Mouse (Mus musculus) neutrophil, adult 59 days (primary cell): ENCODE measurements around the gene Trim80. TPM values are rescaled to one million over a fixed set of nuclear protein-coding genes. Genes with fewer than 3 reads are reported as not detected.

Source experiments
- total RNA-seq, 2 experiments: library from RNA; stranded (reverse); gene quantifications; 1 replicate in 1 of 2; 2 replicates in 1 of 2; pipeline ENCODE4 v1.2.4; 2023

The Trim80 gene
- total RNA-seq: not detected

DNA sequence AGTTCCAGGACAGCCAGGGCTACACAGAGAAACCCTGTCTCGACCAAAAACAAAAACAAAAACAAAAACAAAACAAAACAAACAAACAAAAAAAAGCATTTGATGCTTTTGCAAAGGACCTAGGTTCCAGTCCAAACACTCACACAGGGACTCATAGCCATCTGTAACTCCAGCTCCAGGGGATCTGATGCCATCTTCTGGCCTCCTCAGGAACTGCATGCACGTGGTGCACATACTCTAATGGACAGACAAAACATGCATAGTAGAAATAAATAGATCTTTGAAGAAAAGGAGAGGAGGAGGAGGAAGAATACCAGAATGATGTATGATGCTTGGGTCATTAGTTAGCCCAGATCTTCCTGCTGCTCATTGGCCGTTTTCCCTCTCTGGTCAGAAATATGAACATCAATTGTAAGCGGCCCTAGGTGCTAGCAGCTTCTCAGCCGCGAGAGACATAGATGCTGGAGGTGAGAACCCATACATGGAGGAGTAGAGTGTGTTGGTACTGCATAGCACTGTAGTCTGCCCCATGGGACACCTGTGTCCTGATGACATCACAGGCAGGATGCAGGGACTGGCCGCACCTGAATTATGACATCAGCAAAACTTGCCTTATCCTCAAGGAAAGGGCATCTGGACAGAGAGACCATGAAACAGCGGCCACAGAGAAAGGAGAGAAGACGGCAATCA, at the start of gene Trim80:
Gene Trim80 (plus strand): TSS at position 640 of the 690 bp plus-strand sequence.

DNA sequence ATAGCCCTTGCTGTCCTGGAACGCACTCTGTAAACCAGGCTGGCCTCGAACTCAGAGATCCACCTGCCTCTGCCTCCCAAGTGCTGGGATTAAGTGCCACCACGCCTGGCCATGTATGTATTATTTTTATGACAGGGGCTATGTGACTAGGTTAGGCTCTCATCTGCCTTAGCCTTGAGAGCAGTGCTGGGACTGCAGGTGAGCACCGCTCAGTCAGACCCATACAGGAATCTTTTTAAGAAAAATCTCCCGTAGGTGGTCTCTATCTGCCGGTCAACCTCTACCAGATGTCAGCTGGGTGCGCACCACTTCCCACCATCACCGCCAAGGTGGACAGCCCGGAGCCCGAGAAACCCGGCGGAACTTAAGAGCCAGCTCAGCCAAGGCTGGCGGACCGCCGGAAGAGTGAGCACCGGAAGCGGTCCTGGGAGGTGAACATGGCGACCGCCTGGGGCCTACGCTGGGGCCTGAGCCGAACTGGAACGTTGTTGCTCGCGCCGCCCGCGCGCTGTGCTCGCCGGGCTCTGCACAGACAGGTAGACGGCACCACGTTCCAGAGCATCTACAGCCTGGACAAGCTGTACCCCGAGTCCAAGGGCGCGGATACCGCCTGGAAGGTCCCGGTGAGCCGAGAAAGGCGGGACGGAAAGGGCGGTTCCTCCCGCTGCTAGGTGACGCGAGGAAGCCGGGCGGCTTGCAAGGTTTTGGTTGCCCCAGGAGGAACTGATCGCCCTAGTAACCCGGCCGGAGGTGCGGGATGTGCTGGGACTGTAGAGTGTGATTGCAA, 36.8 kb upstream of the Trim80 start, which contains the start of gene Mrpl58:
Gene Mrpl58 (plus strand): TSS at position 415 of the 787 bp plus-strand sequence.

DNA sequence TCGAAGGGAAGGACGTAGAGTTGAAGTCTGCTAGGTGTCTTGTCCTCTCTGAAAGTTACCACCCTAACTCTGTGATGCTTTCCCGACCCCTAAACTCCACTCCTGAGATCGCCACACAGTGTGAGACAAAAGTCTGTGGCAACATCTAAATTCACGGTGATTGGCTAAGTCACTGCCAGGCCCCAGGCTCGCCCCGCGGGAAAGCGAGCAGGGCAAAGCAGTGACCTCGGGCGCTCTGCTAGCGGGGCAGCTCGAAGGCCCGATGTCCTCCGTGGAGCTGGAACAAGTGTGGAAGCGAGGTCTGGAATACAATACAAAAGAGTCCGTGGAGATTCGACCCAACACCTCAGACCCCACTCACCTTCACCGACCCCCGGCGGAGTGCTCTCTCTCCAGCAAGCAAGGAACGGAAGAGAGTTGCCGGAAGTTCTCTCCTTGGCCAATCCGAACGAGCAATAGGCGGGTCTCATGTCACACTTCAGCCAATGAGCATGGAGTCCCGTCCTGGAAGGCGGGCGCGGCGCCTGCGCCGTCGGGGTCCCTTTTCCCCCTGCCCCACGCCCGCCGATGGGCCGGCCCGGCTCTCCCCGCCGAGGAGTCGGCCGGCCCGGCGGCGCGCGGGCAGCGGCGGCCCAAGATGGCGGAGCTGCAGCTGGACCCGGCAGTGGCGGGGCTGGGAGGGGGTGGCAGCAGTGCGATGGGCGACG, 20.7 kb upstream of the Trim80 start, which contains the start of the genes Atp5h and Kctd2:
Gene Atp5h (minus strand): TSS at position 432 of the 707 bp plus-strand sequence.
Gene Kctd2 (plus strand): TSS at position 598 of the 707 bp plus-strand sequence.

DNA sequence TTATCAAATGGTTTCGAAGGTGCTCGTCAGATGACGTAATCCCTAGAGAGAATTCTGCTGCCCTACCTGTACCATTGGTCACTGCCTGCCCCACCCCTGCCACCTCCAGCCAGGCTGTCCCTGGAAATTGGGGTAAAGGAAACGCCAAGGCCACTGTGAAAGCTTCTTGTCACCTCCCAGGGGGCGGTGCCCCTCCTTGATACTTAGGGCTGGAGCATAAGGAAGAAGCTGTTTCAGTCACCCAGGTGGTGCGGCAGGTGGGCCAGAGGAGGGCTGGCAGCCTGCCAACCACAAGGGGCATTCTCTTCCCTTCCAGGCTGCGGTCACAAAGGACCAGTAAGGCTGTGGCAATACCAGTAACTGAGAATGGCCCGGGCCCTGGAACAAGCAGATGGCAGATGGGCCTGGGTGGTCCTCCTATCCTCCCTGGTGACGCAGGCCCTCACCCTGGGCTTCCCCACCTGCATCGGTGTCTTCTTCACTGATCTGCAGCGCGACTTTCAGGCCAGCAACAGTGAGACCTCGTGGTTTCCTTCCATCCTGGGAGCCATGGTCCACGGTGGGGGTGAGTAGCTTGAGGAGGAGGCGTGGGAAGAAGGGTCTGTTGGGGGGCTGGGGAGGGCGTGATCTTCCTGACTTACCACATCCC, 22.0 kb downstream of the Trim80 start, which contains the start of gene Slc16a5:
Gene Slc16a5 (plus strand): TSS at position 232 of the 649 bp plus-strand sequence.

DNA sequence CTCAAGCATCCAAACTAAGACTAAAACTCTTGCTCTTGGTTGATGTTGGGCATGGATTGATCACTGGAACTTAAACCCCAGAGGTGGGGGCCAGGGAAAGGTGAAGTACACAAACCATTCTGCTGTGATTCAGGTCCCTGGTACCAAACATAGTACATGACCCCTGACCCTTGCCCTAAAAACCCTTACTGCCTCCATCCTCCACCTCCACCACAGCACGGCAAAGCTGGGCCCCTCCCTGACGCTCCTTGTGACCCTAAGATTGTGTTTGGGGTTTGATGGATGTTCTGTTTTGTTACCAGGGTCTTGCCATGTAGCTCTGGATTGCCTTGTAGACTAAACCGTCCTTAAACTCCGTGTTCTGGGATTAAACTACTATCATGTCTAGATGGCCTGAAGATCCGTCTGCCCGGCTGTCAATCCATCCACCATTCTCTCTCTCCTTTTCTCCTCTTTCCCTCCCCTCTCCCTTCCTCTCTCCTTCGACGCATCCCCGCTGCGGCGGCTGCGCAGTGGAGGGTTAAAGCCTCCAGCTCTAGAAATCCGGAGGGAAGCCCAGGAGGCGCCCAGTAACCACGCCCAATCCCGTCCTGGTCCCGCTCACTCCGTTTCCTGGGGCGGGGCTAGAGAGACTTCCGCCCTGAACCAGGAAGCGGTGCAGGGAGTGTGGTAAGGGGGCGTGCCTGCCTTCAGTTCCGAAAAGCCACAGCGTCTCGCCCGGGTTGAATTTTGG, 34.8 kb downstream of the Trim80 start, which contains the start of gene Armc7:
Gene Armc7 (plus strand): TSS at position 643 of the 733 bp plus-strand sequence.

DNA sequence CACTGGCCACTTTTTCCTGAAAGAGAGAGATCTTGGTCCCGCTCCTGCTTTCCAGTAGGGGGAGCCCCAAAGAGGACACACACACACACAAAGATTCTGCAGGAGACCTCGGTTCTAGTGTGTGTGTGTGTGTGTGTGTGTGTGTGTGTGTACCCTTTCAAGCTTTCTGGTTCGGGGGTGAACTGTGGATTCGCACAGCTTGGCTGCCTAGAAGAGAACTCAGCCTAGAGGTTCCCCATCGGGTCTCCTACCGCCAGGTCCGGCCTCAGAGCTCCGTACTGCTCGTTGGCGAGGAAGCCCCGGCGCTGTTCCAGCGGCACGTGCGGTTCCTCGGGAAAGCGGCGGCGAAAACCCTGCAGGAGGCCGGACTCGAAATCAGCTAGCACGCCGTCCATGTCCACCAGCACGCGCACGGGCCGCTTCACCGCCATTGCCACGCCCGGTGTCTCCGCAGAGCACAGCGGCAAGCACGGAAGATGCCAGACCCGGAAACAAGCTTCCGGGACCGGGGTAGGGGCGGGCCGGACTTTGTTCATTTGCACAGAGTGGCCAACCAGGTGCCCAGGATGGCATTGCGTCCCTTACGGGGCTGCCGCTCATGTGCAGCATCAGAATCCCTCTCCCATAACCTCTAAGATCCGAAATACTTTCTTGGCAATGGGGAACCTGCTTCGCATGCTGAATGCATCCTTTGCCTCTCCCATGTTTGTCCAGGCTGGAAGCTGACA, 51.2 kb downstream of the Trim80 start, which contains the start of gene Nt5c:
Gene Nt5c (minus strand): TSS at position 507 of the 728 bp plus-strand sequence.

Other genes starting within 250 kb of the Trim80 start
- not detected for gene Grin2c, start 173.3 kb upstream of the Trim80 start, total RNA-seq
- 10 to 100 TPM in 1 of 2 experiments, 1 to 10 TPM in 1; 6.9 to 10.0 TPM for gene Fdxr, start 163.5 kb upstream of the Trim80 start, total RNA-seq
- 1 to 10 TPM; 2.0 to 2.2 TPM for gene Fads6, start 142.9 kb upstream of the Trim80 start, total RNA-seq
- gene Otop2, start 133.4 kb upstream of the Trim80 start, total RNA-seq: not detected
- gene Ush1g, start 118.5 kb upstream of the Trim80 start, total RNA-seq: not detected
- not detected for gene Otop3, start 105.8 kb upstream of the Trim80 start, total RNA-seq
- 1 to 10 TPM in 1 of 2 experiments, under 1 TPM in 1; 0.93 to 1.7 TPM for gene Hid1, start 72.8 kb upstream of the Trim80 start, total RNA-seq
- under 1 TPM; 0.20 to 0.22 TPM for gene Cdr2l, start 58.6 kb upstream of the Trim80 start, total RNA-seq
- 10 to 100 TPM; 40.2 to 43.7 TPM for gene Mrpl58, start 36.8 kb upstream of the Trim80 start, total RNA-seq
- 100 to 1,000 TPM; 199 to 220 TPM for gene Atp5h, start 20.6 kb upstream of the Trim80 start, total RNA-seq
- 10 to 100 TPM; 20.5 to 24.6 TPM for gene Kctd2, start 20.4 kb upstream of the Trim80 start, total RNA-seq
- gene Slc16a5, start 21.9 kb downstream of the Trim80 start, total RNA-seq: under 1 TPM in 1 of 2 experiments, not detected in 1; 0.16 TPM
- gene Armc7, start 35.1 kb downstream of the Trim80 start, total RNA-seq: 10 to 100 TPM; 52.6 to 58.6 TPM
- gene Nt5c, start 51.3 kb downstream of the Trim80 start, total RNA-seq: 10 to 100 TPM; 45.1 to 57.4 TPM
- gene Jpt1, start 73.8 kb downstream of the Trim80 start, total RNA-seq: 100 to 1,000 TPM; 129 to 152 TPM
- 100 to 1,000 TPM; 158 to 172 TPM for gene Sumo2, start 95.7 kb downstream of the Trim80 start, total RNA-seq
- 10 to 100 TPM; 40.0 to 40.7 TPM for gene Nup85, start 123.9 kb downstream of the Trim80 start, total RNA-seq
- gene Mrps7, start 163.4 kb downstream of the Trim80 start, total RNA-seq: 10 to 100 TPM; 10.7 to 20.3 TPM
- gene Gga3, start 163.5 kb downstream of the Trim80 start, total RNA-seq: 10 to 100 TPM; 57.5 to 58.2 TPM
- 10 to 100 TPM; 17.1 to 18.4 TPM for gene Mif4gd, start 172.4 kb downstream of the Trim80 start, total RNA-seq
- gene Slc25a19, start 187.8 kb downstream of the Trim80 start, total RNA-seq: 10 to 100 TPM; 11.3 to 11.8 TPM